Comparison of ENCODE assay signal across 23 mouse cellular contexts in genomic region chr9:122100584-122101127, GRCm38 (mm10).
"Had no signal": no experiment of that assay in that cellular context is flagged by ENCODE, and none has a peak within 500 bp of the region (broad histone marks: within the 10 kb centered on the region; RNA-seq: fewer than 3 reads in every experiment).

No protein-coding gene starts in this region.

- H3K4me1 ChIP-seq: midbrain, embryonic 10.5 days; midbrain, embryonic 13.5 days; stomach, embryonic 15.5 days had no signal

- H3K27me3 ChIP-seq: midbrain, embryonic 13.5 days; stomach, embryonic 15.5 days had no signal

- H3K4me2 ChIP-seq: liver, embryonic 13.5 days; lung, embryonic 14.5 days; midbrain, embryonic 13.5 days; stomach, embryonic 15.5 days had no signal

- ATAC-seq: inflammation-experienced regulatory T-cells, adult 6 months; lung, postnatal 0 days; midbrain, embryonic 13.5 days; midbrain, embryonic 16.5 days had no signal

- H3K9ac ChIP-seq: liver, embryonic 13.5 days; lung, embryonic 14.5 days; midbrain, embryonic 13.5 days; stomach, embryonic 15.5 days had no signal

- DNase-seq: kidney, adult 2 months; kidney, postnatal 25 days; layer of hippocampus, postnatal 36 days; liver, embryonic 13.5 days; lung, embryonic 14.5 days; right cerebral cortex, adult 18-20 months; right cerebral cortex, postnatal 14 days; right cerebral cortex, postnatal 4 days; spleen, adult 18-20 months; thymus, adult 2 months; thymus, postnatal 14 days; thymus, postnatal 4 days had no signal

- H3K36me3 ChIP-seq: liver, embryonic 13.5 days; midbrain, embryonic 10.5 days; midbrain, embryonic 13.5 days; stomach, embryonic 15.5 days had no signal

- H3K27ac ChIP-seq: kidney, postnatal 0 days; layer of hippocampus, adult 2 months; left cerebral cortex, adult 2 months; liver, embryonic 13.5 days; macrophage; midbrain, embryonic 10.5 days; midbrain, embryonic 13.5 days; stomach, embryonic 15.5 days had no signal

- H3K9me3 ChIP-seq: liver, embryonic 13.5 days; megakaryocyte, embryonic 14.5 days; midbrain, embryonic 10.5 days; midbrain, embryonic 13.5 days; stomach, embryonic 15.5 days had no signal

- H3K4me3 ChIP-seq: layer of hippocampus, adult 2 months; left cerebral cortex, adult 2 months; liver, embryonic 13.5 days; midbrain, embryonic 10.5 days; midbrain, embryonic 13.5 days; stomach, embryonic 15.5 days had no signal
